ENCODE assay signal across 24 mouse cellular contexts in genomic region chr7:4437721-4438120, GRCm38 (mm10). TPM values are rescaled to one million over a fixed set of nuclear protein-coding genes. Genes with fewer than 3 reads are reported as not detected.
DNase-seq lines count a peak whose midpoint lies in the region; ATAC-seq lines count a peak whose summit lies in the region.
"Had no signal": no experiment of that assay in that cellular context is flagged by ENCODE, and none has a peak within 500 bp of the region (broad histone marks: within the 10 kb centered on the region; RNA-seq: fewer than 3 reads in every experiment).

No protein-coding gene starts in this region.

- H3K9ac ChIP-seq in heart, embryonic 12.5 days, result no peak overlapping the region
- H3K9ac ChIP-seq: embryonic facial prominence, embryonic 12.5 days; embryonic facial prominence, embryonic 15.5 days; forebrain, embryonic 12.5 days; forebrain, embryonic 15.5 days; heart, embryonic 13.5 days; hindbrain, embryonic 12.5 days; hindbrain, embryonic 15.5 days had no signal

- no peak overlapping the region for H3K4me2 ChIP-seq in heart, embryonic 12.5 days
- H3K4me2 ChIP-seq: embryonic facial prominence, embryonic 12.5 days; embryonic facial prominence, embryonic 15.5 days; forebrain, embryonic 12.5 days; forebrain, embryonic 15.5 days; heart, embryonic 13.5 days; hindbrain, embryonic 12.5 days; hindbrain, embryonic 15.5 days had no signal

- no peaks in the 10 kb centered on the region for H3K27me3 ChIP-seq in heart, embryonic 10.5 days (ENCODE audit: insufficient read depth, poor library complexity, severe bottlenecking)
- H3K27me3 ChIP-seq in heart, embryonic 12.5 days (replicated peaks), result no peaks in the 10 kb centered on the region
- H3K27me3 ChIP-seq: embryonic facial prominence, embryonic 12.5 days; embryonic facial prominence, embryonic 15.5 days; forebrain, embryonic 12.5 days; forebrain, embryonic 15.5 days; heart, embryonic 13.5 days; hindbrain, embryonic 12.5 days; hindbrain, embryonic 15.5 days had no signal

- H3K4me1 ChIP-seq in heart, embryonic 10.5 days, result no peaks in the 10 kb centered on the region
- no peaks in the 10 kb centered on the region for H3K4me1 ChIP-seq in heart, embryonic 12.5 days (replicated peaks)
- H3K4me1 ChIP-seq: embryonic facial prominence, embryonic 12.5 days; embryonic facial prominence, embryonic 15.5 days; forebrain, embryonic 12.5 days; forebrain, embryonic 15.5 days; heart, embryonic 13.5 days; hindbrain, embryonic 12.5 days; hindbrain, embryonic 15.5 days had no signal

- peaks cover 95% of the 10 kb centered on the region for H3K36me3 ChIP-seq in heart, embryonic 10.5 days
- H3K36me3 ChIP-seq in heart, embryonic 12.5 days, result peaks cover 93% of the 10 kb centered on the region

- H3K9me3 ChIP-seq in heart, embryonic 10.5 days, result no peaks in the 10 kb centered on the region
- H3K9me3 ChIP-seq in heart, embryonic 12.5 days (replicated peaks), result no peaks in the 10 kb centered on the region
- H3K9me3 ChIP-seq: embryonic facial prominence, embryonic 12.5 days; embryonic facial prominence, embryonic 15.5 days; forebrain, embryonic 12.5 days; forebrain, embryonic 15.5 days; heart, embryonic 13.5 days; hindbrain, embryonic 12.5 days; hindbrain, embryonic 15.5 days had no signal

- no peak overlapping the region for H3K27ac ChIP-seq in heart, embryonic 10.5 days
- no peak overlapping the region for H3K27ac ChIP-seq in heart, embryonic 12.5 days (ENCODE audit: poor library complexity, severe bottlenecking)
- H3K27ac ChIP-seq: embryonic facial prominence, embryonic 12.5 days; embryonic facial prominence, embryonic 15.5 days; forebrain, embryonic 12.5 days; forebrain, embryonic 15.5 days; heart, embryonic 13.5 days; hindbrain, embryonic 12.5 days; hindbrain, embryonic 15.5 days had no signal

- ATAC-seq in cerebellum, adult (ENCODE audit: insufficient number of reproducible peaks, low FRiP score, low TSS enrichment), result no peak
- ATAC-seq in heart, embryonic 12.5 days (ENCODE audit: insufficient number of reproducible peaks, low FRiP score), result no peak
- ATAC-seq: activated CD4-positive, CD25-positive, alpha-beta regulatory T cell, adult 4 months; forebrain, embryonic 15.5 days had no signal

- WGBS in heart, embryonic 10.5 days, result 84% methylated on average over 2 of the region's 2 CpGs
- WGBS in heart, embryonic 12.5 days, result 84% methylated on average over 2 of the region's 2 CpGs

- DNase-seq in cerebellum, adult 9-11 months, result peak; percentile 1
- DNase-seq in heart, embryonic 10.5 days (ENCODE audit: low spot score), result peak; percentile 51
- peak; percentile 18 for DNase-seq in testis, postnatal 10 days (ENCODE audit: low spot score)
- no peak for DNase-seq in testis, postnatal 14 days (ENCODE audit: low spot score)
- peak; percentile 4 for DNase-seq in urinary bladder, adult 2 months (ENCODE audit: low spot score)
- no peak for DNase-seq in urinary bladder, postnatal 14 days (ENCODE audit: low spot score)
- DNase-seq: adrenal gland, adult 8-10 months; adrenal gland, postnatal 25 days; cerebellum, adult 18-20 months; cerebellum, adult 9-10 months; cerebellum, postnatal 25 days; gastrocnemius, postnatal 10 days; gastrocnemius, postnatal 36 days; heart, postnatal 14 days had no signal

- no peak overlapping the region for H3K4me3 ChIP-seq in heart, embryonic 10.5 days
- no peak overlapping the region for H3K4me3 ChIP-seq in heart, embryonic 12.5 days
- H3K4me3 ChIP-seq: embryonic facial prominence, embryonic 12.5 days; embryonic facial prominence, embryonic 15.5 days; forebrain, embryonic 12.5 days; forebrain, embryonic 15.5 days; heart, embryonic 13.5 days; hindbrain, embryonic 12.5 days; hindbrain, embryonic 15.5 days had no signal

RNA-seq across cellular contexts. Expression of gene Rdh13, which starts 7.7 kb away (rescaled TPM):
- 32.9 and 37.0 TPM in 2 replicates for polyA plus RNA-seq in heart, embryonic 10.5 days (2016; fragmentation: Nextera tagmentation; extraction: Ambion mirVana)
- polyA plus RNA-seq in heart, embryonic 12.5 days (2016; fragmentation: Nextera tagmentation; extraction: Ambion mirVana), result 27.5 and 27.6 TPM in 2 replicates
- 22.3 and 24.7 TPM in 2 replicates for polyA plus RNA-seq in urinary bladder, adult 2 months (2012; rRNA removed)

RNA-seq across cellular contexts. Expression of gene Eps8l1, which starts 22.8 kb away (rescaled TPM):
- polyA plus RNA-seq in heart, embryonic 10.5 days (2016; fragmentation: Nextera tagmentation; extraction: Ambion mirVana), result 1.7 and 4.6 TPM in 2 replicates
- 3.0 and 4.1 TPM in 2 replicates for polyA plus RNA-seq in heart, embryonic 12.5 days (2016; fragmentation: Nextera tagmentation; extraction: Ambion mirVana)
- 19.2 and 21.2 TPM in 2 replicates for polyA plus RNA-seq in urinary bladder, adult 2 months (2012; rRNA removed)

RNA-seq across cellular contexts. Expression of gene Gp6, which starts 40.2 kb away (rescaled TPM):
- polyA plus RNA-seq in heart, embryonic 10.5 days (2016; fragmentation: Nextera tagmentation; extraction: Ambion mirVana), result 0.35 and 0.57 TPM in 2 replicates
- 0.47 and 1.3 TPM in 2 replicates for polyA plus RNA-seq in heart, embryonic 12.5 days (2016; fragmentation: Nextera tagmentation; extraction: Ambion mirVana)
- not detected in 2 replicates for polyA plus RNA-seq in urinary bladder, adult 2 months (2012; rRNA removed)
- polyA plus RNA-seq: activated CD4-positive, CD25-positive, alpha-beta regulatory T cell, adult 4 months; embryonic facial prominence, embryonic 15.5 days; hindbrain, embryonic 15.5 days had no signal

Comparison
In these comparisons a context has a peak if more than half of its experiments do, and no peak if none do; other contexts are left out.
1. DNase-seq: peak in cerebellum, adult 9-11 months (single experiment), heart, embryonic 10.5 days (single experiment), testis, postnatal 10 days (single experiment) and urinary bladder, adult 2 months (single experiment); none in testis, postnatal 14 days (single experiment) and urinary bladder, postnatal 14 days (single experiment).